Mouse (Mus musculus): ENCODE measurements around the gene Plekhg4. TPM values are rescaled to one million over a fixed set of nuclear protein-coding genes. Genes with fewer than 3 reads are reported as not detected.

Plekhg4 gene
- polyA plus RNA-seq, 1 experiment = 1.5 TPM

DNA sequence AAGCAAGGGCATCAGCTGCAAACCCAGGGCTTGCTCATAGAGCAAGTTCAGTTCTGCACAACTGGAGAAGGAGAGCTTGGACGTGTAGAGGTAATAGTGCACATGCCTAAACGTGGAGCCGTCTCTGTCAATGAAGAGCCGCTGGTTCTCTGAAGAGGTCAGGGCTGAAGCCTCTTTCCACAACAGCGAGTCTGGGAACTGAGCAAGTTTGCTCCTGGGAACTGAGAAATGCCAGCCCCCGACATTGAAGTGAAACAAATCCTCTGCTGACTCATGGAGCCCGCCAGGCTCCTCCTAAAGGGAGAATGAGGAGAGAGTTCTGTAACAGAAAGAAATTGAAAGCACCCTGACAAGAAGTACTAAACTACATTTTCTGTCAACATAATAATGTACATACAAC, 35.3 kb downstream of the Plekhg4 start:
- Histone ChIP-seq H3K4me3 (ENCODE audit: control insufficient read depth, insufficient read depth, low read length) (no peak overlapping the region), H3K4me1 (replicated peaks; ENCODE audit: control insufficient read depth, insufficient read depth, low read length) (no peaks in the 10 kb centered on the region), H3K36me3 (ENCODE audit: control insufficient read depth, insufficient read depth, low read length) (no peaks in the 10 kb centered on the region), H3K27me3 (ENCODE audit: control insufficient read depth, insufficient read depth, low read length) (peaks cover 5% of the 10 kb centered on the region), H3K27ac (ENCODE audit: control insufficient read depth, insufficient read depth, low read length) (no peak overlapping the region)
- 75% methylated on average over 7 of the region's 7 CpGs for WGBS
- TF ChIP-seq CTCF (IDR thresholded peaks at IDR 0.05; ENCODE audit: borderline replicate concordance, control insufficient read depth, extremely low read depth, insufficient read depth, low read length, poor library complexity) (no peak), POLR2A (IDR thresholded peaks at IDR 0.05; ENCODE audit: control insufficient read depth, extremely low read depth, insufficient read depth, low read length, poor library complexity) (no peak)
- DNase-seq = no peak

DNA sequence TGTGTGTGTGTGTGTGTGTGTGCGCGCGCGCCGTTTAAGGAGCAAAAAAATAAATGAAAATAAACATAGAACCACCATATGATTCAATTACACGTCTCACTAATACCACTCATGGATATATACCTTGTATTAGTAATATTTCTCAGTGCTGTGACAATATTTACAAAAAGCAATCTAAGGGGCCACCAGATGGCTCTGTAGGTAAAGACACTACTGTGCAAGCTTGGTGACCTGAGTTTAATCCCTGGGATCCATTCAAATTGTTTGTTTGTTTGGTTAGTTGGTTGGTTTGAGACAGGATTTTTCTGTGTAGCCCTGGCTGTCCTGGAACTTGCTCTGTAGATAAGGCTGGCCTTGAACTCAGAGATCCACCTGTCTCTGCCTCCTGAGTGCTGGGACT, 36.9 kb downstream of the Plekhg4 start:
- Histone ChIP-seq H3K4me3 (ENCODE audit: control insufficient read depth, insufficient read depth, low read length) (no peak overlapping the region), H3K27me3 (ENCODE audit: control insufficient read depth, insufficient read depth, low read length) (peaks cover 9% of the 10 kb centered on the region), H3K27ac (ENCODE audit: control insufficient read depth, insufficient read depth, low read length) (no peak overlapping the region), H3K4me1 (replicated peaks; ENCODE audit: control insufficient read depth, insufficient read depth, low read length) (peaks cover 3% of the 10 kb centered on the region; the same call in 1 of the 2 replicates), H3K36me3 (ENCODE audit: control insufficient read depth, insufficient read depth, low read length) (no peaks in the 10 kb centered on the region)
- TF ChIP-seq CTCF (IDR thresholded peaks at IDR 0.05; ENCODE audit: borderline replicate concordance, control insufficient read depth, extremely low read depth, insufficient read depth, low read length, poor library complexity) (no peak), POLR2A (IDR thresholded peaks at IDR 0.05; ENCODE audit: control insufficient read depth, extremely low read depth, insufficient read depth, low read length, poor library complexity) (no peak)
- DNase-seq = no peak
- 93% methylated on average over 6 of the region's 6 CpGs for WGBS

DNA sequence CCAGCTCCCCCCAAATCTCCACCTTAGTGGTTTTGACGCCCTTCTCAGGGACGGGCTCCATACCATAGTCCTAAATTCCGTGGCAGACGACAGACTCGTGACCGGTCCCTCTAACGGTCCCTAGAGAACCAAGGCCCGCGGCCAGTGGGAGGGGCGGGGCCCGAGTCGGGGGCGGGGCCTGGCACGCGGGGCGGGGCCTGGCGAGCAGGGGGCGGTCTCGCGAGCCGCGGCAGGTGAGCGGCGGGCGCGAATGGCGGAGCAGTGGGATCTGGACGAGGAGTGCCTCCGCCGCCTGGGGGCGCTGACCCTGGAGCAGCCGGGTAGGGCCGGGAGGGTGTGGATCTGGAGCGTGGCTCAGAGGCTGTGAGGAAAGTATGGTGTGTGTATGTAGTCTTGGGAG, 40.3 kb downstream of the Plekhg4 start, which contains the start of the genes Kctd19 and Lrrc36:
Gene Kctd19, minus strand, starts transcription at position 112 of the 400 bp plus-strand sequence.
Gene Lrrc36, plus strand, starts transcription at position 181 of the 400 bp plus-strand sequence.
- Histone ChIP-seq H3K27me3 (ENCODE audit: control insufficient read depth, insufficient read depth, low read length) (peaks cover 9% of the 10 kb centered on the region), H3K4me3 (ENCODE audit: control insufficient read depth, insufficient read depth, low read length) (no peak within 1 kb of the TSS), H3K36me3 (ENCODE audit: control insufficient read depth, insufficient read depth, low read length) (no peaks in the 10 kb centered on the region), H3K4me1 (replicated peaks; ENCODE audit: control insufficient read depth, insufficient read depth, low read length) (peaks cover 3% of the 10 kb centered on the region; the same call in 1 of the 2 replicates), H3K27ac (ENCODE audit: control insufficient read depth, insufficient read depth, low read length) (no peak within 1 kb of the TSS)
- TF ChIP-seq POLR2A (IDR thresholded peaks at IDR 0.05; ENCODE audit: control insufficient read depth, extremely low read depth, insufficient read depth, low read length, poor library complexity) = no peak
- 0 out of 2 replicates have a peak, but pooled peaks have one; percentile 17 for TF ChIP-seq CTCF (IDR thresholded peaks at IDR 0.05; ENCODE audit: borderline replicate concordance, control insufficient read depth, extremely low read depth, insufficient read depth, low read length, poor library complexity)
- peak; percentile 28 for DNase-seq
- WGBS = 3% methylated on average over 34 of the region's 34 CpGs

DNA sequence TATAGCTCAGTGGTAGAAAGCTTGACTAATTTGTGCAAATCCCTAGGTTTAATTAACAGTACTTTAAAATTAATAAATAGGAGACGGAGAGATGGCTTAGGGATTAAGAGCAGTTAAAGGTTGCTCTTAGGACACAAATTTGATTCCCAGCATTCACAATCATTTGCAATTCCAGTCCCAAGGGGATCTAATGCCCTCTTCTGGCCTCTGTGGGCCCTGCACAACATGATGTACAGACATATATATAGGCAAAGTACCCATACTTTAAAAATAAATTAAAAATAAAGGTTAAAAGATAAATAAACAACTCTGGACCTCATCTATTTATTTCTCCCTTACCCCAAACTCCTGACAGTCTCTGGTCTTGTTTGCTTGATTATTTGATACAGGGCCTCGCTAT, 45.9 kb downstream of the Plekhg4 start:
- Histone ChIP-seq H3K27ac (ENCODE audit: control insufficient read depth, insufficient read depth, low read length) (no peak overlapping the region), H3K36me3 (ENCODE audit: control insufficient read depth, insufficient read depth, low read length) (no peaks in the 10 kb centered on the region), H3K4me1 (replicated peaks; ENCODE audit: control insufficient read depth, insufficient read depth, low read length) (no peaks in the 10 kb centered on the region), H3K4me3 (ENCODE audit: control insufficient read depth, insufficient read depth, low read length) (no peak overlapping the region), H3K27me3 (ENCODE audit: control insufficient read depth, insufficient read depth, low read length) (no peaks in the 10 kb centered on the region; the same call in 1 of the 2 replicates)
- TF ChIP-seq CTCF (IDR thresholded peaks at IDR 0.05; ENCODE audit: borderline replicate concordance, control insufficient read depth, extremely low read depth, insufficient read depth, low read length, poor library complexity) (no peak), POLR2A (IDR thresholded peaks at IDR 0.05; ENCODE audit: control insufficient read depth, extremely low read depth, insufficient read depth, low read length, poor library complexity) (no peak)
- DNase-seq = peak; percentile 12
- 97% methylated on average over 2 of the region's 2 CpGs for WGBS

DNA sequence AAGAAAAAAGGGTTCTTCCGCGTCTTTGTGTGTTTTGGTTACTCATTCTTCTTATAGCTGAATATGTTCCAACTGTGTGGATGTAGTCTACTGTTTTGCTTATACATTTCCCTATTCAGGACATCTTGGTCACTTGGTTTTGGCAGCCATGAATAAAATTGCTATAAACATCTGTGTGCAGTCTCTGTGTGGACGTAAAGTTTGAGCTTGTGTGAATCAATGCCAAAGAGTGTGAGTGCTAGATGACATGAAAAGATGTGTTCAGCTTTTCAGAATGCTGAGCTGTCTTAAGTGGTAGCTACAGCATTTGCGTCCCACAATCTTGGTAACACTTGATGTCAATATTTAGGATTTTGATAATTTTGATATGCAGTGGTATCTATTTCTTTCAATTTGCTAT, 46.7 kb downstream of the Plekhg4 start:
- Histone ChIP-seq H3K27me3 (ENCODE audit: control insufficient read depth, insufficient read depth, low read length) (no peaks in the 10 kb centered on the region), H3K4me1 (replicated peaks; ENCODE audit: control insufficient read depth, insufficient read depth, low read length) (no peaks in the 10 kb centered on the region), H3K4me3 (ENCODE audit: control insufficient read depth, insufficient read depth, low read length) (no peak overlapping the region), H3K36me3 (ENCODE audit: control insufficient read depth, insufficient read depth, low read length) (no peaks in the 10 kb centered on the region), H3K27ac (ENCODE audit: control insufficient read depth, insufficient read depth, low read length) (no peak overlapping the region)
- whole genome bisulfite sequencing = 98% methylated on average over 4 of the region's 4 CpGs
- DNase-seq = no peak
- TF ChIP-seq CTCF (IDR thresholded peaks at IDR 0.05; ENCODE audit: borderline replicate concordance, control insufficient read depth, extremely low read depth, insufficient read depth, low read length, poor library complexity) (no peak), POLR2A (IDR thresholded peaks at IDR 0.05; ENCODE audit: control insufficient read depth, extremely low read depth, insufficient read depth, low read length, poor library complexity) (no peak)

DNA sequence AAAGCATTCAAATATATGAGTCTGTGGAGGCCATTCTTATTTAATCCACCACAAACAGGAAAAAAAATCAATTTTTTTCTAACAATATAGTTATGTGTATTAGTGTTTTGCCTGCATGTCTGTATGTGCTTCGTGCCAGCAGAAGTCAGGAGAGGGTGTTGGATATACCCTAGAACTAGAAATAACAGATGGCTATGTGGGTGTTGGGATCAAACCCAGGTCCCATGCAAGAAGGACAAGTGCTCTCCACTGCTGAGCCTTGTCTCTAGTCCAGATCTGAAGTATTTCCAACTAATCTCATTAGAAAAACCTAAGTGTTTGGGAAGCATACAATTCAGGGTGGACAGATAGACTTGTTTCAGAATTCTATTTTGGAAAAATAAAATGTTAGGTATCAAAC, 48.9 kb downstream of the Plekhg4 start:
- Histone ChIP-seq H3K36me3 (ENCODE audit: control insufficient read depth, insufficient read depth, low read length) (no peaks in the 10 kb centered on the region), H3K4me3 (ENCODE audit: control insufficient read depth, insufficient read depth, low read length) (no peak overlapping the region), H3K27ac (ENCODE audit: control insufficient read depth, insufficient read depth, low read length) (no peak overlapping the region), H3K27me3 (ENCODE audit: control insufficient read depth, insufficient read depth, low read length) (no peaks in the 10 kb centered on the region), H3K4me1 (replicated peaks; ENCODE audit: control insufficient read depth, insufficient read depth, low read length) (no peaks in the 10 kb centered on the region)
- TF ChIP-seq CTCF (IDR thresholded peaks at IDR 0.05; ENCODE audit: borderline replicate concordance, control insufficient read depth, extremely low read depth, insufficient read depth, low read length, poor library complexity) (no peak), POLR2A (IDR thresholded peaks at IDR 0.05; ENCODE audit: control insufficient read depth, extremely low read depth, insufficient read depth, low read length, poor library complexity) (no peak)
- 82% methylated on average over 1 of the region's 1 CpGs for WGBS
- DNase-seq = no peak

DNA sequence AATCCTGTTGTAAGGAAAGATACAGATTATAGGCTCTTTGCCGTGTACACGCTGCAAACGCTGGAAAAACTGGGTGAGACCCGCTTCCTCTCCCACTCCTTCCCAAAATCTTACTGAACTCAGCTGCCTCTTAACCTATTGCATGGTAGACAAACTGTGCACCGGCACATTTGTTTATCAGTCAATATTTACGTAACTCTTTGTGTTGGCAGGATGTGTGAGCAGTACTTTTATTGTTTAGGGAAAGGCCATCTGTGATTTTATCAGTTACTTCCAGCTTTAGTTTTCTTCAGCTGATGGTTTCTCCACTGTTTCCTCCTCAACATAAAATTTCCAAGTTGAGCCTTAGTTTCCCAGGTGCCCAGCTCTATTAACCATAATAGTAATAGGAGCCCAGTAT, 53.8 kb downstream of the Plekhg4 start:
- no peak overlapping the region for H3K4me3 ChIP-seq (ENCODE audit: control insufficient read depth, insufficient read depth, low read length)
- no peaks in the 10 kb centered on the region for H3K27me3 ChIP-seq (ENCODE audit: control insufficient read depth, insufficient read depth, low read length)
- DNase-seq = no peak
- H3K36me3 ChIP-seq (ENCODE audit: control insufficient read depth, insufficient read depth, low read length) = no peaks in the 10 kb centered on the region
- TF ChIP-seq POLR2A (IDR thresholded peaks at IDR 0.05; ENCODE audit: control insufficient read depth, extremely low read depth, insufficient read depth, low read length, poor library complexity) (no peak), CTCF (IDR thresholded peaks at IDR 0.05; ENCODE audit: borderline replicate concordance, control insufficient read depth, extremely low read depth, insufficient read depth, low read length, poor library complexity) (no peak)
- H3K27ac ChIP-seq (ENCODE audit: control insufficient read depth, insufficient read depth, low read length) = no peak overlapping the region
- H3K4me1 ChIP-seq (replicated peaks; ENCODE audit: control insufficient read depth, insufficient read depth, low read length) = no peaks in the 10 kb centered on the region
- WGBS = 76% methylated on average over 6 of the region's 6 CpGs
